Comparison of ENCODE assay signal across 7 mouse cellular contexts in the genomic region with DNA sequence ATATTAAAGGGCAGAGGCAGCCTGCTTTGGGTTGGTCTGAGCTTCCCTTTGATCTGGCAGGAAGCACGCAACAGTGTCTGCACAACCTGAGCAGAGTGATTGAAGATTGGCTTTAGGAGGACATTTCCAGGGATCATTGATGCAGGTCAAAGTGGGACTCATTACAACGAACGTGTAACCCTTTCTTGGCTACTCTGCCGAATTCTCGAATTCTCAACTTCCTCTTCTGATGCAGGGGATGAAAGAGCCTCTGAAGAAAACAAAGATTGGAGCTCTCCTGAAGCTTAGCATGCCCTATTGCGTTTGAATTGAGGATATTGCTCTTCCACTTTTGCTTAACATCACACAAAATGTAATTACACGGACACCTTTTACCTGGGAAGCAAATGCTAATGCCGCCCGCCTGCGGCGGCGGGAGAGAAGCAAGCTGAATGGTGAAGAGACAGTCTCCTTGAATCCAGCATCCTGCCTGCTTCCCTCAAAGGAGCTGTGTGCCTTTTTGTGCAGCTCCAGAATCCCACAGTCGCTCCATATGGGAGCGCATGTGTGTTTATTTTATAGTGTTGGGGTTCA.
DNase-seq lines count a peak whose midpoint lies in the region; ATAC-seq lines count a peak whose summit lies in the region.

No protein-coding gene starts in this region.

- no peak for DNase-seq in liver, embryonic 11.5 days (ENCODE audit: low spot score)
- no peak for DNase-seq in liver
- DNase-seq in forebrain, embryonic 11.5 days (ENCODE audit: low spot score): peak; percentile 50
- DNase-seq in limb, embryonic 11.5 days (ENCODE audit: low spot score): peak; percentile 30
- no peak for DNase-seq in ovary, postnatal 36 days (ENCODE audit: low spot score)
- no peak for DNase-seq in urinary bladder, postnatal 25 days (ENCODE audit: low spot score)

- peak overlapping the region; percentile 9; the same call in 1 of the 2 replicates for H3K4me2 ChIP-seq in liver, embryonic 11.5 days
- H3K4me2 ChIP-seq in forebrain, embryonic 11.5 days (ENCODE audit: low read depth, low read length, severe bottlenecking): peak overlapping the region; percentile 44
- H3K4me2 ChIP-seq in limb, embryonic 11.5 days (ENCODE audit: low read depth, severe bottlenecking): peak overlapping the region; percentile 26; the same call in 1 of the 2 replicates
- peak overlapping the region; percentile 39; the same call in 1 of the 2 replicates for H3K4me2 ChIP-seq in stomach, embryonic 16.5 days (ENCODE audit: low read depth, low read length)

- peaks cover 13% of the 10 kb centered on the region for H3K27me3 ChIP-seq in liver, embryonic 11.5 days (replicated peaks; ENCODE audit: control insufficient read depth, insufficient read depth, low read length)
- H3K27me3 ChIP-seq in forebrain, embryonic 11.5 days (ENCODE audit: control insufficient read depth, insufficient read depth, low read length): peaks cover 4% of the 10 kb centered on the region; the same call in 1 of the 2 replicates
- H3K27me3 ChIP-seq in limb, embryonic 11.5 days (ENCODE audit: control insufficient read depth, insufficient read depth, low read length): peaks cover 7% of the 10 kb centered on the region; the same call in 1 of the 2 replicates
- 0 out of 2 replicates have a peak, but pooled peaks cover 3% of the 10 kb centered on the region for H3K27me3 ChIP-seq in stomach, embryonic 16.5 days (ENCODE audit: control insufficient read depth, insufficient read depth, low read length)

- H3K36me3 ChIP-seq in liver, embryonic 11.5 days (ENCODE audit: control insufficient read depth, insufficient read depth, low read length): no peaks in the 10 kb centered on the region
- no peaks in the 10 kb centered on the region for H3K36me3 ChIP-seq in forebrain, embryonic 11.5 days (ENCODE audit: control insufficient read depth, insufficient read depth, low read length)
- no peaks in the 10 kb centered on the region for H3K36me3 ChIP-seq in limb, embryonic 11.5 days (ENCODE audit: control insufficient read depth, insufficient read depth, low read length)
- no peaks in the 10 kb centered on the region for H3K36me3 ChIP-seq in stomach, embryonic 16.5 days (ENCODE audit: control insufficient read depth, insufficient read depth, low read length)

- no peaks in the 10 kb centered on the region for H3K4me1 ChIP-seq in liver, embryonic 11.5 days (replicated peaks; ENCODE audit: control insufficient read depth, insufficient read depth, low read length)
- no peaks in the 10 kb centered on the region; the same call in 1 of the 2 replicates for H3K4me1 ChIP-seq in forebrain, embryonic 11.5 days (replicated peaks; ENCODE audit: control insufficient read depth, insufficient read depth, low read length)
- H3K4me1 ChIP-seq in limb, embryonic 11.5 days (ENCODE audit: control insufficient read depth, insufficient read depth, low read length): no peaks in the 10 kb centered on the region
- H3K4me1 ChIP-seq in stomach, embryonic 16.5 days (ENCODE audit: control insufficient read depth, insufficient read depth, low read length): no peaks in the 10 kb centered on the region

- no peak overlapping the region for H3K4me3 ChIP-seq in liver, embryonic 11.5 days (ENCODE audit: low read depth, low read length)
- peak overlapping the region; percentile 4; the same call in 1 of the 2 replicates for H3K4me3 ChIP-seq in forebrain, embryonic 11.5 days (ENCODE audit: low read depth, low read length)
- H3K4me3 ChIP-seq in limb, embryonic 11.5 days (ENCODE audit: low read depth, low read length): no peak overlapping the region
- peak overlapping the region; percentile 17; the same call in 1 of the 2 replicates for H3K4me3 ChIP-seq in stomach, embryonic 16.5 days (replicated peaks; ENCODE audit: low read length)

- no peak overlapping the region for H3K9ac ChIP-seq in liver, embryonic 11.5 days (ENCODE audit: low read depth, low read length)
- peak overlapping the region; percentile 33; the same call in 1 of the 2 replicates for H3K9ac ChIP-seq in forebrain, embryonic 11.5 days (ENCODE audit: low read length)
- H3K9ac ChIP-seq in limb, embryonic 11.5 days (ENCODE audit: low read length): no peak overlapping the region
- no peak overlapping the region; the same call in 1 of the 2 replicates for H3K9ac ChIP-seq in stomach, embryonic 16.5 days (ENCODE audit: low read length)

- H3K9me3 ChIP-seq in liver, embryonic 11.5 days (ENCODE audit: control insufficient read depth, low read length): no peaks in the 10 kb centered on the region
- H3K9me3 ChIP-seq in forebrain, embryonic 11.5 days (ENCODE audit: control insufficient read depth, low read length): no peaks in the 10 kb centered on the region
- no peaks in the 10 kb centered on the region for H3K9me3 ChIP-seq in limb, embryonic 11.5 days (ENCODE audit: control insufficient read depth, low read length)
- H3K9me3 ChIP-seq in stomach, embryonic 16.5 days (replicated peaks; ENCODE audit: control insufficient read depth, low read length): no peaks in the 10 kb centered on the region

- no peak overlapping the region for H3K27ac ChIP-seq in liver, embryonic 11.5 days (ENCODE audit: low read depth, low read length)
- no peak overlapping the region for H3K27ac ChIP-seq in forebrain, embryonic 11.5 days (ENCODE audit: low read depth, low read length)
- H3K27ac ChIP-seq in limb, embryonic 11.5 days (replicated peaks; ENCODE audit: low read depth, low read length): no peak overlapping the region
- no peak overlapping the region for H3K27ac ChIP-seq in stomach, embryonic 16.5 days (ENCODE audit: low read length)

- no peak for ATAC-seq in liver, embryonic 11.5 days (replicated peaks; ENCODE audit: low FRiP score)
- ATAC-seq in forebrain, embryonic 11.5 days (replicated peaks; ENCODE audit: low FRiP score): no peak
- ATAC-seq in limb, embryonic 11.5 days (ENCODE audit: insufficient number of reproducible peaks, low FRiP score, low TSS enrichment, low read depth): no peak
- no peak for ATAC-seq in stomach, embryonic 16.5 days (ENCODE audit: insufficient read depth, low FRiP score)

- 6% methylated on average over 14 of the region's 14 CpGs for WGBS in liver, embryonic 11.5 days
- WGBS in forebrain, embryonic 11.5 days: 3% methylated on average over 14 of the region's 14 CpGs
- WGBS in limb, embryonic 11.5 days: 2% methylated on average over 14 of the region's 14 CpGs
- WGBS in stomach, embryonic 16.5 days: 11% methylated on average over 14 of the region's 14 CpGs

Comparison
In these comparisons a context has a peak if more than half of its experiments do, and no peak if none do; other contexts are left out.
1. DNase-seq: peak in forebrain, embryonic 11.5 days (single experiment) and limb, embryonic 11.5 days (single experiment); none in liver, embryonic 11.5 days (single experiment), liver (single experiment), ovary, postnatal 36 days (single experiment) and urinary bladder, postnatal 25 days (single experiment).
2. H3K4me3 ChIP-seq: peak in forebrain, embryonic 11.5 days (single experiment) and stomach, embryonic 16.5 days (single experiment); none in liver, embryonic 11.5 days (single experiment) and limb, embryonic 11.5 days (single experiment).
3. Peak in every context shown above with its lines, with median percentiles within 50 percentile points of each other: H3K4me2 ChIP-seq.